Mouse (Mus musculus): ENCODE data around the gene Gp1ba.

GRCm38 (mm10) chr11:70598451-70598953 is 40.4 kb upstream of the Gp1ba start:
- no peak for TF ChIP-seq POLR2A (IDR thresholded peaks at IDR 0.05; ENCODE audit: borderline replicate concordance, low read depth, low read length)
- TF ChIP-seq CTCF (IDR thresholded peaks at IDR 0.05; ENCODE audit: low read depth, low read length): no peak
